Mouse (Mus musculus) layer of hippocampus, adult 11-12 months (tissue): ENCODE measurements around the gene Abce1.
A peak's percentile ranks its signal among the peaks of the same experiment; 100 is the strongest.
"Not testable (repeated sequence)": the region's sequence is repeated elsewhere in the genome, so short reads cannot be mapped to it uniquely, and the experiment has no call there.

Experiments used
- DNase-seq: peaks from one replicate; pipeline ENCODE4 v3.0.0; 2022; ENCODE audit warnings: low spot score

Gene Abce1

DNA sequence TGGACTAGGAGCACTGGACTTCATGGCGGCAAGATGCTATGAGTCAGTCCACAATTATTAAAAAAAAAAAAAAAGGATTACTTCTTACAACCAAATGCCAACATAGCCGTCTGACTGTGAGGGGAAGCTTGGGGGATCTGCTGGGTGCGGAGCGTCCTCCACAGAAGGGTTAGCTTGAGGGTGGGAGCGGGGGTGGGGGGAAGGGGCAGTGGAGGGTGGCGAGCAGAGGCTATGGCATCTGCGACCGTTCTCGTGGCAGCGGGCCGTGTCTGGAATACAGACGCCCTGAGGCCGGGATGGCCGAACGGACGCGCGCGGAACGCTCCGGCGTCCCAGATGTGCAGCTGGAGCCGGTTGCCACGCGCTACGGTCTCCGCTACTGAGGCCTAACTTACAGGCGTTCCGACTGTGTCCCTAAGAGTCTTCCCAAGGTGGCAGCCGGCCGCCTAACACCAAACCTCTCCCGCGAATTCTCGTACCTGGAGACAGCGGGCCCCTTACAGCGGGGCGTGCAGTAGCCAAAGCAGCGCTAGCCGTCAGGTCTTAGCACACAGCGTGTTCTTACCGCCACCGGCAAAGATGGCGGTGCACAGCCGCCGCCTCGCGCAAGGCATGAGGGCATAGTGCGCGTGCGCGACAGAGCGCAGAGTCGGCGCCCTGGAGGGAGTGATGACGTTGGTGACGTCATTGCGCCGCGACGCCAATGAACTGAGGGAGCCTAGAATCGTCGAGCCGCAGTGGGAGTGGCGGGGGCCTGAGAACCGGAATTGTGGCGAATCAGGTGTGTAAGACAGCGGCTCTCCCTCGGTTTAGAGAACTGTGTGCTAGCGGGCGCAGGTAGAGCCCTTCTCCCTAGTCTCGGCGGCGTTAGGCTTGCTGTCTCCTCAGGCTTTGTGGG lies at the start of gene Abce1, which contains the start of gene Anapc10:
Abce1 (minus strand) TSS at position 677 of the 898 bp plus-strand sequence.
Anapc10 (plus strand) TSS at position 757 of the 898 bp plus-strand sequence.
- peak; percentile 98 for DNase-seq

DNA sequence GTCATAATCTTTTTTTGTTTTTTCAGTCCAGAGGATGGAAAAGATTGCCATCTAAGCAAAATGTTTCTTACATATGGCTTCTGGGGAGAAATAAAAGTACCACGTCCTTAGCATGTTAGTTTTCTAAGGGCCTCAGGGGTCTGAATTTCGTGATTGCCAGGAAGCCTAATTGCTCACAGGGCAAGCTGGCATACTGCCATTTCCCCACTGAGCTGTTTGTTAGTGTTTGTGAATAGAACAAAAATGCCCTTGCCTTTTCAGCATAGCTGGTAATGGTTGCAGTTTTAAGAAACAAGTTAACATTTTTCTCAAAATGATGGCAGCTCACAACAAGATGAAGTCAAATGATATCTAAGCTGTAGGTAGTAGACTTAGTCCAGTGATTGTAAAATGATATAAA lies 38.8 kb upstream of the Abce1 start:
- no peak for DNase-seq

DNA sequence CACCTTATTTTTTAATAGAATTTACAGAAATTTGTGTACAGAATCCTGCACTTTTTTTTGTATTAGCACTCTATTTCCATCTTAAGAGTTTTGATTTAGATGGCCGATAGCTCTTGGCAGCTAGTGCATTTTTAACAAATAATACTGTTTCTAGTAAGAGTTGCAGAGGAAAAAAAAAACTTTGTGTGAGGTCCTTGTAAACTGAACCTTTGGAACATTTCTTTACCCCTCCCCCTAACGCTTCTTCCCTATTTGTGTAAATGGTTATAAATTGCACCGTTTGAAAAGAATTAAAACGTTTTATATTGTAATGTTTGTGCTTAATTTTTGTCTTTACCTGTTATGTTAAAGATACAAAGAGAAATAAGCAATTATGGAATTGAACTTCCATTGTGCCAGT lies 37.1 kb upstream of the Abce1 start:
- no peak for DNase-seq

DNA sequence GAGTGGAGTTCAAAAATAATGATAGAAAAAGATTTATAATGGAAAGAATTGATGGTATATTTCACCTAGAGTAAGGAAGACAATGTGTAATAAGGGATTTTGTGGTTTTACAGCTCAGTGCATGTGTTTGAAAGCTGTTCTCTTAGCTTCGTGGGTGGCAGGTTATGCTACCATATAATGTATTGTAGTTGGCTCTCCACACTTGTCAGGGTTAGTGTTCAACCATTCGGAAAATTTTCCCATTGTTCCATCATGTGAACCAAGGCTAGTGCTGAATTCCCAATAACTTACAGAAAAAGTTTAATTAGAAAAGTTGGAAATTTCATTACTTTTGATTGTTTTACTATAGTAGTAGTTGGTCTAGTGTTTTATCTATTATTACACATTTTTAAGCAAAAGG lies 36.6 kb upstream of the Abce1 start:
- no peak for DNase-seq

DNA sequence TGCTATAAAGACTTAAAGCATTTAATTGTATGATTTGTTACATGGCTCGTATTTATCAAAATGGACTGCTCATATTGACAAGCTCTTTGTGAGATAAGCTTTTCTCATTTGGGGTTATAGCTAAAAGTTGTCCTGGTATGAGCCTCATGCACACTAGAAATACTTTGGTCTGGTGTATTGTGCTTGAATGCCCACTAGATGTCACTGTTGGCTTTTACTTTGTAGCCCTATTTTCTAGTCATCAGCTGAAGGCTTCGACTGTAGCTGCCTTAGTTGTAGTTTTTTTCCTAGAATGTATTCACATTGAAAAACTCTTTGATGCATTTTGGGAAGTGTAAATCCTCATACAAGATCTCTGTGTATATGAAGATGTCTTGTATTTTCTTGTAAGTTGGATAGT lies 22.8 kb upstream of the Abce1 start:
- peak; percentile 41 for DNase-seq

DNA sequence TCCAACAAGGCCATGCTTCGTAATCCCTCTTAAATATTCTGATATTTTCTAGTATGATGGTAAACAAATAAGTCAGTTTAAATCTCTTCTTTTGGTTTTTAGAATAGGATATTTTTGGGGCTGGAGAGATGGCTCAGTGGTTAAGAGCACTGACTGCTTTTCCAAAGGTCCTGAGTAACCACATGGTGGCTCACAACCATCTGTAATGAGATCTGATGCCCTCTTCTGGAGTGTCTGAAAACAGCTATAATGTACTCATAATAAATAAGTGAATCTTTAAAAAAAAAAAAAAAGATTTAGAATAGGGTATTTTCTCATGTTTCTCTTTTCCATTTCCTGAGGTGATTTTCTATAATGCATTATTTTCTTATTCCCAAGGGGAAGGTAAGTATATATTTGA lies 16.4 kb upstream of the Abce1 start:
- no peak for DNase-seq

DNA sequence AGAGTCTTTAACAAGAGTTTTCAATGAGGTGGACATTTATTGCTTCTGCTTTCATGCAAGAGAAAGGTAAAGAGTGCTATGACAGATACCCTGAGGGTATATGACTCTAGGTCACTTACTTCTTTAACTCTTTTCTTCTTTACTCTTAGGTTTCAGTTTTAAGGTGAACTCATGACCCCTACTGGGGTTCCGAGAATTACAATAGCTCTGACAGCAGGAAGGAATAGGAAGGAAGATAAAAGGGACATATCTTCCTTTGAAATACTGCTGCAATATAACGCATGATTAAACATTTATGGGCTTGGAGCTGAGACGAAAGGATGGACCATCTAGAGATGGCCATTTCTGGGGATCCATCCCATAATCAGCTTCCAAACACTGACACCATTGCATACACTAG lies 13.0 kb upstream of the Abce1 start:
- no peak for DNase-seq

DNA sequence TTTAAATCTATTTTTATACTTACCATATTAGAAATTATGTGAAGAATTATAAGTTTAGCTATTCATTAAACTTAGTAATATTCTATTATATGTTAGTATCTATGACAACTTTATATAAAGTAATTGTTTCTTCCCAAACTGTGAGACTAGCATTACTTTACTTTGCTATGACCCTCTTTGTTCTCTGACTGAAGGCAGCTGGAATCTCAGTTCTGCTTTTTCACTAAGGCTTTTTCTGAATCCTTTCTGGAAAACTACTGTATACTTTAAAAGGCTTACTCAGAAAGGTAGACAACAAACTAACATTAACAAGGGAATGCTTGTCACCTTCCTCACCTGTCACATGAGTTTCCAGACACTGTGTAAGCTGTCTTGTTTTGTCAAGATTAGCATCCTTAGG lies 11.8 kb upstream of the Abce1 start:
- no peak for DNase-seq

DNA sequence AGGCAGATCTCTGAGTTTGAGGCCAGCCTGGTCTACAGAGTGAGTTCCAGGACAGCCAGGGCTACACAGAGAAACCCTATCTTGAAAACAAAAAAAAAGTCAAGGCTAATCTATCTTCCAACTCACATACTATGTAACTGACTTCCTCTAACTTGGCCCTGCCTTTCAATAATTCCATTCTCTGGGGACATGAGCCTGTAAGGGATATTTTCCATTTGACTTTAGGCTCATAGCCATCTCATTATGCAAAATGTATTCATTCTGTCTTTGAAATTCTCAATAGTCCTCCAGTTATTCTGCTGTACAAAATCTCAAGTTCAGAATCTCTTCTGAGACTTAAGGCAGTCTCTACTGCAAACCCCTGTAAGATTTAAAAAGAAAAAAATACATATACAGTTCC lies 10.0 kb upstream of the Abce1 start:
- DNase-seq, result no peak

DNA sequence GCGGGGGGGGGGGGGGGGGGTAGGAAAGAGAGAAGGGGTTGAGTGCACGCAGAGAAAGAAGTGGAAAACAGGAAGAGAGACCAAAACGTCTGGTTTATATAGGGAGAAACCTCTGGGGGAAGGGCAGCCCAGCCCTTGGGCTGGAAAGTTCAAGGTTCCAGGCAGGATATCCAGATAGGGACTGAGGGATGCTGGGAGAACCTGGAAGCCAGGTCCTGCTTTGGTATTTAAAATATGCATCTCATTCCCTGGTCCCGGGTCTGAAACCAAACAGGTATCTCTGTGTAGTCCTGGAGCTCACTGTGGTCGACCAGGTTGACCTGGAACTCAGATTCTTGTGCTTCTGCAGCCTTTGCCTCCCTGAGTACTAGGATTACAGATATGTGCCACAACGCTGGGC lies 1.1 kb upstream of the Abce1 start:
- DNase-seq, result no peak

DNA sequence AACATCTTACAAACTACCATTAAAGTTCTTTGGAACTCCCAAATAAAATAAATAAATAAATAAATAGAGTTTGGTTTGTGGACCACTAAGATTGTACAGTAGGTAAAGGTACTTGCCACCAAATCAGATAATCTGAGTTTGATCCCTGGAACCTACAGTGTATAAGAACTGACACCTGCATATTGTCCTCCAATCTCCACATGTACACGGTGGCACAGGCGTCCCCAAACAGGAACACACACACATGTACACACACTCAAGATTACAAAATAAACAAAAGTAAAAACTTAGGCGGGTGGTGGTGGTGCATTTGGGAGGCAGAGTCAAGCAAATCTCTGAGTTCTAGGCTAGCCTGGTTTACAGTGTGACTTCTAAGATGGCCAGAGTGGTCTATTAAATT lies 4.9 kb downstream of the Abce1 start:
- no peak for DNase-seq

DNA sequence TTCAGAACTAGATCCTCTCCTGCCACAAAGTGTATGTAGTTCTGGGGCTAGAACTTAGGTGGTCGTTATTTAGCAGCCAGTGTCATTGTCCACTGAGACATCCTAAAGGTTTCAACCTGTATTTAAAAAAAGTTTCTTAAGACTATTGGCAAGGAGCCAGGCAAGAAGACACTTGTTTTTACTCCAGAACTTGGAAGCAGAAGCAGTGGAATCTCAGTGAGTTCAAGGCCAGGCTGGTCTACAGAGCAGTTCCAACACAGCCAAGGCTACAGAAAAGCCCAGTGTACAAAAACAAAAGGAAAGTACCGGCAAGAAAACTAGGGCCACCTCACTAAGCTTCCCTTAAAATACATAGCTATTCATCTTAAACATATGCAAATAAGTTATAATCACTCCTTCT lies 19.0 kb downstream of the Abce1 start:
- no peak for DNase-seq

DNA sequence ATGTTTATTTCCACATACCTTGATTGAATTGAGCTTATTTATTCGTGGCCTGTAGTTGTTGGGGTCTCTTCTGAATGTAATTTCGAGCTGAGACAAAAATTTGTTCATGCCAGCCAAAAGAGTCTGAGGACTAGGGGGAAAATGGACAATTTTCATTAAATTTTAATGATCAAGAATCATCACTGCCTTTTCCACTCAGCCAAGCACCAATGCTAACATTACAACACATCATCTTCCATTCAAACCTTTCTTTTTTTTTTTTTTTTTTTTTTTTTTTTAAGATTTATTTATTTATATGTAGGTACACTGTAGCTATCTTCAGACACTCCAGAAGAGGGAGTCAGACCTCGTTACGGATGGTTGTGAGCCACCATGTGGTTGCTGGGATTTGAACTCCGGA lies 25.6 kb downstream of the Abce1 start:
- not testable (repeated sequence) for DNase-seq

DNA sequence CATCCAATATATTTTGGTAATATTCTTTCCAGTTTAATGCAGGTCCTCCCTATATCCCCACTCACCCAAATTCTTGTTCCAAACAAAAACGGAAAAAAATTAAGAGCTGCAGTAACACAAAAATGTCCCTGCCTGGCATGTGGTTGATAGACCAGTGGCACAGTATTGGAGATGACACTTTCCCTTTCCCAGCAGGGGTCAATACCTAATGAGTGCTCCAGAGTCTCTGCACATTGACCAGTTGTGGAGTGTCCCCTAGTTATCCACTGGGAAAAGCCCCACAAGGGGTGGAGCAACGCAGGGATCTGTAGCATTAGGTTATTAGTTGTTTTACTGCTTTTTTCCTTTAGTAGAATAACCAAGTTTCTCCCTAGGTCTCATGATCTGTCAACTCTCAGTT lies 30.6 kb downstream of the Abce1 start:
- no peak for DNase-seq

DNA sequence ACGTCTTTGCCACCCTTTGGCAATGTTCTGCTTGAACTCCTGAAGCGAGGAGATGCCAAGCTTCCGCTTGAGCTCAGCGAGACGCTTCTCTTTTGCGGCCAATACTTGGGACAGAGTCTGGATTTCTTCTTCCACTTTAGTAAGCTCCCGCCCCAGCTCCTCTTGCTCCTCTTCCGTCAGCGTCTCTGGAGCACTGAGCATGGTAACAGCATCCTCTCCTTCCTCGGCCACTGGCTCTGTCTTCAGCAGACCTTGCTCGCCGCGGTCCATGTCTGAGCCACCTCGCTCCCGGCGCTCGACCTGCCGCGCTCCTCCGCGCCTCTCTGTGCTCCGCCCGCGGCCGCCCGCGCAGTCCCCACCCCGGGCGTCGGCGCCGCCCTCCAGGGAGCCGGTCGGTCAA lies 31.0 kb downstream of the Abce1 start:
- no peak for DNase-seq

DNA sequence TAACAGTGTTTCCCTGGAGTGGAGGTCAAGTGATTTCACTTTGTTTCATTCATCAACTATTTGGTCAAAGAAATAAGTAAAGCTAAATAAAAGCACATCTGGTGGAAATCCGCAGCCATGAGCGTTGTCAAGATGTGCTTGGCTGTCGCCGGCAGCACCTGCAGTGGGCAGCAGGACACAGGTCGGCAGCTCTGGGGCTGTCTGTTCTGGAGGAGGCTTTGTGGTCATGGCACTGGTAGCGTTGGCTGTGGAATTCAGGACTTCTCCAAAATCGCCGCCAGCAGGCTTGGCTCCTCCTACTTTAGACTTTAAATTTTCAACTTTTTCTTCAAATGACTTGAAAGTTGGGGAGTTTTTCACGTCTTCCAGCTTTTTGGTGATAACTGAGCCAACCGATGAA lies 31.5 kb downstream of the Abce1 start:
- DNase-seq, result not testable (repeated sequence)

DNA sequence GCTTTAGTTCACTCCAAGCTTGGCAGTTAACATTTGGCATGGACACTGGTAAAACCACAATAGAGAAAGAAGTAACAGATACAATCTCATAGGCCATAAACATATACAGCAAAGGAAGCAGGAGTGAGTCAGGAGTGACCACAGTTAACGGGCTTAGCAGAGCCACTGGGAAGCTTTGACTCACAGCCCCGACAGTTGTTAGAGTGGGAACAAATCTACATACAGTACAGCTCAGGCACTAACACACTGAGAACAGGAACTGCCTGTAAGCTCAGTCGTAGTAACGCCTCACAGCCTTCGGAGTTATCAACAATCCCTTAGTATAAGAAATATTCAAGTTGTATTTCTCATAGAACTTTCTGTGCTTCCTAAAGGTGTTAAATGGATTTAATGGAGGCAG lies 32.5 kb downstream of the Abce1 start:
- no peak for DNase-seq

DNA sequence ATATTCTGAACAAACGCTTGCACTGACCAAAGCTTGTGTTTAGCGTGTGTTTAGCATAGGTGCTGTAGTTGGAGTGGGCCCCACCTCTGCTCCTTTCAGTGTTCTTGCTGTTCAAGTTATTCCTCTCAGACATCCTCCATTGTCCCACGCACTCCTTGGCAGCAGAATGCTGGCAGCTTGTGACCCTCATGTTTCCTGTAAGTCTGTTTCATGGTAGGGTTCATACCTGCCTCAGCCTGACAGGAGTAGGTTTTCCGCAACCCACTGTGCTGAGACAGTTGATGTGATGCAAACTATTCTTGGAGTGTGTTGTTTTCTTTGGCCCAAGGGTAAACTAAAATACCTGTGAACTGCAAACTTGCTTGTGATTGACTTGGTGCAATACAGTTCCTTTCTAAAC lies 35.1 kb downstream of the Abce1 start:
- DNase-seq, result no peak

DNA sequence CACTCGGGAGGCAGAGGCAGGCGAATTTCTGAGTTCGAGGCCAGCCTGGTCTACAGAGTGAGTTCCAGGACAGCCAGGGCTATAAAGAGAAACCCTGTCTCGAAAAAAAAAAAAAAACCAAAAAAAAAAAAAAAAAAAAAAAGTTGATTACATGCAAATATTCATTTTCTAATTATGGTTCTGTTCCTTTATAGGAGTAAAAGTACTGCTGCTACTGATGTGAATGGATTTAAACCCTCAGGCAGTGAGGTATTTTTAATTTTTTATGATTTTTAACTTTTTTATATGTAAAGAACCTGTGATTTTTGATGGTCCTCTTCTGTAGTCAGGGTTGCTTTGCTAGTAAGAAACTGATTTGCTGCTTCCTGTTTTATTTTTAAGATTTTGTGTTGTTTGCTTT lies 52.8 kb downstream of the Abce1 start:
- not testable (repeated sequence) for DNase-seq

DNA sequence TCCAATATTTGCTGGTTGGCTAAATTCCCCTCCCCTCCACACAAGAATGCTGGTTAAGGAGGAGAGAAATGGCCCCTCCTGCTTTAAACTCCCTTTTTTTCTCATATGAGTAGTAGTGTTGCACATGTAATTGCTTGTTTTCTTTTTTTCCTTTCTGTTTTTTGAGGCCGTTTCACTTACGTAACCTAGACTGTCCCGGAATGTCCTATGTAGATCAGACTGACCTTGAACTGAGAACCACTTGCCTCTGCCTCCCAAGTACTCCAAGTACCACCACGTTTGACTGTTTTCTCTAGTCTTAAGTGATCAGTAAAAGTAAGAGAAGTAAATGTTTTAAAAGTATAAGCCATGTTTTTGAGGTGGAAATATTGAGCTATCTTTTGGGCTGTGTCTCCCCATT lies 57.8 kb downstream of the Abce1 start:
- no peak for DNase-seq

DNA sequence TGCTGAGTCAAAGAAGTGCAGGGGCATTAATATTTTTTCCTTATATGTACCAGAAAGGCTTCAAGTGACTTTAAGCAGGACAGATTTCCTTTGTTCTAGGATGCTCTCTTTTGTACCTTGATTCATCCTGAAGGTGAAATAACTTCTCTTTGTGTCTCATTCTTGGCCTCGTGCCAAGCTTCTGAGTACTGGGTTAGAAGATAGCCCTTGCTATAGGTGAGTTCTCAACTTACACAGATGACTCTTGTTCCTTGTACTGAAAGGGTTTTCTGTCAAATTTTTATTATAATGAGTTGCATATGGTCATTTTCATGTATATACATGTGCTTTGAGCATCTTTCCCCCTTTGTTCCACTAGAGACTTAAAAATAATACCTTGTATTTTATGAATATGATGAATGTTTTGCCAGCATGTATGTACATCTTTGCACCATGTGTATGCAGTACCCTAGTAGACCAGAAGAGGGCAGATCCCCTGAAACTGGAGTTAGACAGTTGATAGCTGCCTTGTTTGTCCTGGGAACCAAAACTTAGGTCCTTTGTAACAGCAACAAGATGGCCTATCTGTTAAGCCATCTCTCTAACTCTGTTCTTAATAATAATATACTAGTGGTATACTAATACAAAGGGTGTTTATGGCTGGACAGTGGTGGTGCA lies 61.3 kb downstream of the Abce1 start:
- no peak for DNase-seq

DNA sequence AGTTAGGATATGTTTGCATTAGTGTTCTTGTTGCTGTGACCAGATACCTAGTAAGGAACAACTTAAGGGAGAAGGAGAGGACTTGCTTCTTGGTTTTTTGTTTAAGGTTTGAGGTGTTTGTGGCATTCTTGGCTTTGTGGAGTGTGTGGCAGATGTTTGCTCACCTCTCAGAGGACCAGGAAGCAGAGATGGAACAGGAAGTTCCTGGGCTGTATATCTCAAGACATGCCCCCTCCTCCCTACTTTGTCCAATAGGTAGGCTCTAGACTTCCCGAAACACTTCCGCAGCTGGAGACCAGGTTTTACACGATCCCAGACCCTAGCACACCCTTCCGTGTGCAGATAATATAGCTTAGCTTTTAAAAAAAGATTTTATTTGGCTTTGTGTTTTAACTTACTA lies 62.0 kb downstream of the Abce1 start:
- no peak for DNase-seq

DNA sequence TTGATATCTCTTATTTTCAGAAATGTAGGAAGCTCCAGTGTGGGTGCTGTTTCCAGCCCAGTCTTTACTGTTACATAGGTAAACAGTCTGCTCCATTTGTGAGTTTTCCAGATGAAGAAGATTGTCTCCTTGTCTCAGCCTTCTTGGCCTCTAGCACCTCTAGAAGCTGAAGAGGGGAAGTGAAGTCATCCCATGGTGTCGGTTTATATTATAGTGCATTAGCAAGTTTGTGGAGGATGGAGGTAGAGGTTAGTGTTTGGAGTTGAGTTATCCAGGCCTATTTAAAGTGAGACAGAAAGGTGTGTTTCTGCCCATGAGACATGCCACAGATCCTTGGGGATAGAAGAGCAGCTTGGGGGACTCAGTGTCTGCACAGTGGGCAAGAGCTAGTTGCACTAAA lies 70.4 kb downstream of the Abce1 start:
- DNase-seq, result no peak
